ENCODE assay signal across 8 mouse cellular contexts in the genomic region with DNA sequence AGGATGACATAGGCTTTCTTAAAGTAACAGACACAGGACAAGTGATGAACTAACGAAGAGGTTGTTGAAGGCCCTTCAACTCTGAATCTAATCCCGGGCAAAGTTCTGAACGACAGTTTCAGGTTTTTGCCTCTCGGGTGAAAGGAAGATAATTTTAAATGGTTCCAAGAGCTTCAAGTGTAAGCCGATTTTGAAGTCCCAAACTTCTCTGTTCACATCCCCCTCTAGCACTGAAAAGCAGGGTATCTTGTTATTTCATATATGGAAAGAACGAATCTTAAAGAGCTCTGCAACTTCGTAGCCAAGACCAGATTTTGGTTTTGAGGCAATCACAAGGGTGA. TPM values are rescaled to one million over a fixed set of nuclear protein-coding genes. Genes with fewer than 3 reads are reported as not detected.
DNase-seq lines count a peak whose midpoint lies in the region; ATAC-seq and TF ChIP-seq lines count a peak whose summit lies in the region.

No protein-coding gene starts in this region.

- no peak for ATAC-seq in erythroblast, adult 5-6 weeks (replicated peaks; ENCODE audit: low FRiP score, poor library complexity, severe bottlenecking)
- no peak for ATAC-seq in liver, embryonic 11.5 days (replicated peaks; ENCODE audit: low FRiP score)

- no peaks in the 10 kb centered on the region for H3K27me3 ChIP-seq in erythroblast, embryonic 14.5 days (ENCODE audit: control insufficient read depth)
- no peaks in the 10 kb centered on the region for H3K27me3 ChIP-seq in spleen, adult 2 months (ENCODE audit: control insufficient read depth, insufficient read depth, low read length)
- H3K27me3 ChIP-seq in liver, embryonic 11.5 days (replicated peaks; ENCODE audit: control insufficient read depth, insufficient read depth, low read length) = no peaks in the 10 kb centered on the region

- H3K4me3 ChIP-seq in erythroblast, embryonic 14.5 days (replicated peaks) = peak overlapping the region; percentile 82
- H3K4me3 ChIP-seq in spleen, adult 2 months (ENCODE audit: extremely low read depth, insufficient read depth, insufficient read length) = peak overlapping the region; percentile 90
- H3K4me3 ChIP-seq in liver, embryonic 11.5 days (ENCODE audit: low read depth, low read length) = peak overlapping the region; percentile 96

- no peak for DNase-seq in spleen, adult 2 months (ENCODE audit: low read depth in 1 of 2, low spot score in 2 of 2)
- DNase-seq in spleen, adult 18-20 months = no peak
- peak; percentile 52 for DNase-seq in liver, embryonic 11.5 days (ENCODE audit: low spot score)
- DNase-seq in urinary bladder, adult 2 months (ENCODE audit: low spot score) = no peak
- no peak for DNase-seq in T-cell, adult 2 months (ENCODE audit: low spot score)
- no peak for DNase-seq in adrenal gland, postnatal 25 days

- peak overlapping the region; percentile 99 for H3K4me2 ChIP-seq in liver, embryonic 11.5 days

- H3K9me3 ChIP-seq in erythroblast, embryonic 14.5 days (ENCODE audit: control insufficient read depth, low read length) = no peaks in the 10 kb centered on the region
- H3K9me3 ChIP-seq in liver, embryonic 11.5 days (ENCODE audit: control insufficient read depth, low read length) = no peaks in the 10 kb centered on the region

- no peak for TF ChIP-seq POLR2A in spleen, adult 2 months (IDR thresholded peaks at IDR 0.05; ENCODE audit: low read depth, low read length)

- H3K4me1 ChIP-seq in erythroblast, embryonic 14.5 days (ENCODE audit: control insufficient read depth) = peaks cover 93% of the 10 kb centered on the region
- H3K4me1 ChIP-seq in spleen, adult 2 months (ENCODE audit: control insufficient read depth, insufficient read depth, insufficient read length) = peaks cover 26% of the 10 kb centered on the region
- peaks cover 40% of the 10 kb centered on the region for H3K4me1 ChIP-seq in liver, embryonic 11.5 days (replicated peaks; ENCODE audit: control insufficient read depth, insufficient read depth, low read length)

- peaks cover 76% of the 10 kb centered on the region for H3K36me3 ChIP-seq in erythroblast, embryonic 14.5 days (ENCODE audit: control insufficient read depth)
- peaks cover 40% of the 10 kb centered on the region for H3K36me3 ChIP-seq in spleen, adult 2 months (ENCODE audit: control insufficient read depth, insufficient read depth, low read length)
- H3K36me3 ChIP-seq in liver, embryonic 11.5 days (ENCODE audit: control insufficient read depth, insufficient read depth, low read length) = peaks cover 33% of the 10 kb centered on the region

- H3K27ac ChIP-seq in spleen, adult 2 months (ENCODE audit: insufficient read depth, low read length) = peak overlapping the region; percentile 95
- H3K27ac ChIP-seq in liver, embryonic 11.5 days (ENCODE audit: low read depth, low read length) = peak overlapping the region; percentile 87

- no peak for TF ChIP-seq CTCF in spleen, adult 2 months (IDR thresholded peaks at IDR 0.05; ENCODE audit: extremely low read depth, insufficient read depth, insufficient read length, insufficient replicate concordance)

- peak overlapping the region; percentile 91 for H3K9ac ChIP-seq in liver, embryonic 11.5 days (ENCODE audit: low read depth, low read length)

- WGBS in spleen, adult 2 months = under 1% methylated on average over 7 of the region's 7 CpGs
- whole genome bisulfite sequencing in liver, embryonic 11.5 days = under 1% methylated on average over 7 of the region's 7 CpGs

RNA-seq across cellular contexts. Expression of a gene that starts 0.3 kb away (rescaled TPM):
- 43.8 and 46.7 TPM in 2 replicates for polyA plus RNA-seq in erythroblast, embryonic 14.5 days (2012)
- 10.7 and 16.3 TPM in 2 replicates for total RNA-seq in erythroblast, adult 5-6 weeks (2015; ENCODE audit: low replicate concordance)
- total RNA-seq in erythroblast, adult 5-6 weeks (2017; ENCODE audit: low replicate concordance) = 14.8 and 20.3 TPM in 2 replicates
- 195 and 236 TPM in 2 replicates for polyA plus RNA-seq in spleen, adult 2 months (2012; rRNA removed)
- polyA plus RNA-seq in liver, embryonic 11.5 days (2014; fragmentation: Nextera tagmentation; extraction: Ambion mirVana) = 22.5 and 25.0 TPM in 2 replicates
- 40.5 and 53.5 TPM in 2 replicates for polyA plus RNA-seq in urinary bladder, adult 2 months (2012; rRNA removed)
- 110 and 124 TPM in 2 replicates for total RNA-seq in adrenal gland, postnatal 25 days (2021)

RNA-seq across cellular contexts. Expression of a gene that starts 0.5 kb away (rescaled TPM):
- 18.5 and 20.2 TPM in 2 replicates for polyA plus RNA-seq in erythroblast, embryonic 14.5 days (2012)
- total RNA-seq in erythroblast, adult 5-6 weeks (2015; ENCODE audit: low replicate concordance) = 5.0 and 7.3 TPM in 2 replicates
- total RNA-seq in erythroblast, adult 5-6 weeks (2017; ENCODE audit: low replicate concordance) = 8.4 and 11.2 TPM in 2 replicates
- 73.4 and 88.7 TPM in 2 replicates for polyA plus RNA-seq in spleen, adult 2 months (2012; rRNA removed)
- polyA plus RNA-seq in liver, embryonic 11.5 days (2014; fragmentation: Nextera tagmentation; extraction: Ambion mirVana) = 27.4 and 28.1 TPM in 2 replicates
- 19.9 and 22.0 TPM in 2 replicates for polyA plus RNA-seq in urinary bladder, adult 2 months (2012; rRNA removed)
- 43.7 and 49.7 TPM in 2 replicates for total RNA-seq in adrenal gland, postnatal 25 days (2021)

RNA-seq across cellular contexts. Expression of a gene that starts 15.1 kb away (rescaled TPM):
- 0.04 and 0.06 TPM in 2 replicates for polyA plus RNA-seq in erythroblast, embryonic 14.5 days (2012)
- total RNA-seq in erythroblast, adult 5-6 weeks (2015; ENCODE audit: low replicate concordance) = not detected in 2 replicates
- not detected in 2 replicates for total RNA-seq in erythroblast, adult 5-6 weeks (2017; ENCODE audit: low replicate concordance)
- 0.19 and 0.39 TPM in 2 replicates for polyA plus RNA-seq in spleen, adult 2 months (2012; rRNA removed)
- polyA plus RNA-seq in liver, embryonic 11.5 days (2014; fragmentation: Nextera tagmentation; extraction: Ambion mirVana) = 0.14 TPM in 1 of 2 replicates, not detected in the other
- 0.13 and 0.25 TPM in 2 replicates for polyA plus RNA-seq in urinary bladder, adult 2 months (2012; rRNA removed)
- not detected in 2 replicates for total RNA-seq in adrenal gland, postnatal 25 days (2021)

RNA-seq across cellular contexts. Expression of a gene that starts 25.6 kb away (rescaled TPM):
- polyA plus RNA-seq in erythroblast, embryonic 14.5 days (2012) = 63.2 and 69.8 TPM in 2 replicates
- 20.5 and 36.9 TPM in 2 replicates for total RNA-seq in erythroblast, adult 5-6 weeks (2015; ENCODE audit: low replicate concordance)
- total RNA-seq in erythroblast, adult 5-6 weeks (2017; ENCODE audit: low replicate concordance) = 27.4 and 90.3 TPM in 2 replicates
- polyA plus RNA-seq in spleen, adult 2 months (2012; rRNA removed) = 417 and 497 TPM in 2 replicates
- polyA plus RNA-seq in liver, embryonic 11.5 days (2014; fragmentation: Nextera tagmentation; extraction: Ambion mirVana) = 32.3 and 34.8 TPM in 2 replicates
- 17.3 and 19.6 TPM in 2 replicates for polyA plus RNA-seq in urinary bladder, adult 2 months (2012; rRNA removed)
- 61.8 and 76.7 TPM in 2 replicates for total RNA-seq in adrenal gland, postnatal 25 days (2021)

RNA-seq across cellular contexts. Expression of a gene that starts 37.1 kb away (rescaled TPM):
- polyA plus RNA-seq in erythroblast, embryonic 14.5 days (2012) = 88.4 and 106 TPM in 2 replicates
- total RNA-seq in erythroblast, adult 5-6 weeks (2015; ENCODE audit: low replicate concordance) = 27.5 and 57.9 TPM in 2 replicates
- total RNA-seq in erythroblast, adult 5-6 weeks (2017; ENCODE audit: low replicate concordance) = 236 and 446 TPM in 2 replicates
- polyA plus RNA-seq in spleen, adult 2 months (2012; rRNA removed) = 94.6 and 101 TPM in 2 replicates
- polyA plus RNA-seq in liver, embryonic 11.5 days (2014; fragmentation: Nextera tagmentation; extraction: Ambion mirVana) = 64.9 and 67.1 TPM in 2 replicates
- 97.4 and 116 TPM in 2 replicates for polyA plus RNA-seq in urinary bladder, adult 2 months (2012; rRNA removed)
- 35.7 and 40.9 TPM in 2 replicates for total RNA-seq in adrenal gland, postnatal 25 days (2021)
